Mouse (Mus musculus) thymus, postnatal 0 days (tissue): ENCODE results near the gene Gaa. TPM values are rescaled to one million over a fixed set of nuclear protein-coding genes. Genes with fewer than 3 reads are reported as not detected.
A peak's percentile ranks its signal among the peaks of the same experiment; 100 is the strongest.
"Not testable (repeated sequence)": the region's sequence is repeated elsewhere in the genome, so short reads cannot be mapped to it uniquely, and the experiment has no call there.

Experiments
- DNase-seq: peaks from one replicate; pipeline ENCODE4 v3.0.0-alpha.2; 2015; ENCODE audit warnings: low spot score
- polyA plus RNA-seq: library from polyadenylated mRNA; unstranded; fragments of >200 nt; fragmentation: Nextera tagmentation; extraction: Ambion mirVana; gene quantifications from 2 replicates; pipeline ENCODE4 v1.2.1, GENCODE M21; 2015

The Gaa gene
- polyA plus RNA-seq, 1 experiment from 2014 or later, result 25.6 TPM

DNA sequence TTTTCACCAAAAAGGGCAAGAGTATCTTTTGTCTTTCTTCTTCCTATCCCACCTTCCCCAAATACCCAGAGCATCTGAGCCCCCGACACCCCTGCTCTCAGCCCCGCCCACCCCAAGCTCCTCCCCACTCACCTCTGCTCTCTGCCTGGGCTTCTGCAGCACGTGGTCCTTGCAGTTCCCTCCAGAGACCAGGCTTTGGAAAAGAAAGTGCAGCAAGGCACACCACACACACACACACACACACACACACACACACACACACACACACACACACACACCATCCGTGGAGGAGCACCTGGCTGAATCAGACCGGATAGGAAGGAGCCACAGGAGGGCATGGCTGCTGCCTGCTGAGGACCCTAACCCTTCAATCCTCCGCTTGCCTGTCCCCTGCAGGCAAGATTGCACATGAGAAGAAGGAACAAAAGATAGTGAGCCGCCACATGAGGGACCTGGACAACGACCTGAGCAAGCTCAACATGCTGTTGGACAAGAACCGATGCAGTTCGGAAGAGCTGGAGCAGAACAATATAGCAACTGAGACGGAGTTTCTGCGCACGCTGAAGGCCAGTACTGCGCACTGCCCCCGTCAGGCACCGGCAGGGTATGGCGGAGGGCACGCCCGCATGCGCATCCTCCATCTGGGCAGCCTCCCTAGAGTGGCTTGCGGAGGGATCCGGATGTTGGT lies 14.7 kb upstream of the Gaa start:
- DNase-seq, result peak; percentile 78

DNA sequence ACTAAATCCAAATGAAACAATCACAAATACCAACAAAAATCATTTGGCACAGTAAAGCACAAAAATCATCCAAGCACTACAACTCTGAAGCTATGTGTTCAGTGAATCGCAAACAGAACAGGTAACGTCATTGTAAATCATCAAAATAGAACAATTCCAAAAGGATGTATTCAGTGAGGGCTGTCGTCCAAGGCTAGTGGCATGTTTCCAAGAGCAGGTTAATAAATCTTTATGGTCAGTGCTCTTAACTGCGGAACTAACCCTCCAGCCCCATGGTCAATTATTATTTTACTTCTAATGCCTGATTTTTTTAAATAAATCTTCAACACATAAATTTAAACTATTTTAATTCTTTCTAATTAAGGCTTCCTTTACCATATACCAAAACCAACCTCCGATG lies 11.1 kb upstream of the Gaa start:
- not testable (repeated sequence) for DNase-seq

DNA sequence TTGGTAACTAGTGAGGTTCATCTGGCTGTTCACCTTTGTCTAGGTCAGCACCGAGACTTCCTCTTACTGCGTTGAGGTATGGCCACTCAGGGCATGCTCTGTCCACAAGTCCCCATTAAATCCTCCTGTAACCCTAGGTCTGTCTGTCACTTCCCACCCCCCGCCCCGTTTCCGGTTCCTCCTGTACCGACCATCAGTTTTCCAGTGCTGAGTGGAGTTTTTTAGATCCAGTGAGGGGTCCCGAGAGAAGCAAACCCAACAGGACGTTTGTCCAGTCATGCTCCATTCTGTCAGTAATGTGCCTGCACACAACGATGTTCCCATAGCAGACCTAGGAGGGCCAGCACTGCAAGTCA lies 9.5 kb upstream of the Gaa start:
- DNase-seq, result no peak

DNA sequence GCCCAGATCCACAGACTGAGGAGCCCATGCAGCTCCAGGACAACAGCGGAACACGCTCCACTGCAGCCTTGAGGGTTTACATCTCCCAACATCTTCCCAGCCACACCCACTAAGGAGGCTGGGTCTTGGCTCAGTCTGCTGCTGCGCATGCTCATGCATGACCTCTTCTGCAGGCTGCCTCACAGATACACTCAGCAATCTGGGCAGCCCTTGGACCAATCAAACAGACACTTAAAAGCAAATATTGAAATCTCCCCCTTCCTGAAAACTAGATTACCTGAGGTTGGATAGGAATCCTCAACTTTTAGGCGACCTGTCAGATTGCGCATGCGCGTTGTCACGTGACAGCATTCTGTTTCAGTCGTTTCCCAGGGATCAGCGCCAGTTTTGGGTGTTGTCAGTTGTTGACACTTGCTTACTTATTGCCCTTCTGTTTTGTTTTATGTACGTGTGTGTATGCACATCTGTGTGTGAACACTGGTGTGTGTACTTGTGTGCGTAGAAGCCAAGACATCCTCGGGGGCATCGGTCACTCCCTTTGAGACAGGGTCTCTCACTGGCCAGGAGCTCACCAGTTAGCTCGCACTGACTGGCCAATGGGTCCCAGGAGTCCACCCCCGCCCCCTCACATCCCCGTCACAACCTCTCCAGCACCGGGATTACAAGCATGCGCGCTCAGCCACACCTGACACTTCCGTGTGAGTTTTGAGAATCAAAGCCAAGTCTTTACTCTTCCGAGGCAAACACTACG lies 8.9 kb upstream of the Gaa start:
- DNase-seq, result peak; percentile 39

DNA sequence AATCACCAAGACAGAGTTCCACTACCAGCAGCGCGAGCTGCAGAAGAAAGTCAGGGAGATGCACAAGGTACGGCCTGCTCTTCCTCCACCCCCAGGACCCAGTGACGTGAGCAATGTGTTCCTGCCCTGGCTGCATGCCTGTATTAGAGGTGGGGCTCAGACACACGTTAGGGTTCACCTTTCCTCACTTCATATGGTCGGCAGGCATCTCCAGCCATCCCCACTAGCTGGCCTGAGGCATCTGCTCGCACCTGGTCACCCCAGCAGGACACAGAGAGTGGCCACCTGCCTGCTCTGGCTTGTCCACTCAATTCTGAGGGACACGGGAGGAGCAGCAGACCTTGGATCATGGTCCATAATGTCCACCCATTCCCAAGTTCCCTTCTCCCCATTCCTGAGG lies 7.7 kb upstream of the Gaa start:
- no peak for DNase-seq

DNA sequence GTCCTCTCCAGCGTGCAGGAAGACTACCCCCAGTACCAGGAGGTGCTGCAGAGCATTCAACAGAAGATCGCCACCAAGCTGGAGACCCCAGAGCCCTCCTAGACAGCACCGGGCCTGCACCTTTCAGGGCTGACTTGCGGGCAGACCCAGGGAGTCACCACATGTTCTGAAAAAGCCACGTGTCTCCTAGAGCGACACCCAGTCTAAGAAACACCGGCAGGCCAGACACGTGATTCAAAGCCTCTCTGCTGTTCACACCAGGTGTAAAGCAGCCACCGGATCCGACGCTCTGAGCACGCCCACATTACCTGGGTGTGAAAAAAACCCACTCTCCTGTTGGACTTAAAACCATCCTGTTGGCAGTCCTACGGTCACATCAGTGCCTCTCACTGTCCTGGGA lies 3.3 kb upstream of the Gaa start:
- no peak for DNase-seq

DNA sequence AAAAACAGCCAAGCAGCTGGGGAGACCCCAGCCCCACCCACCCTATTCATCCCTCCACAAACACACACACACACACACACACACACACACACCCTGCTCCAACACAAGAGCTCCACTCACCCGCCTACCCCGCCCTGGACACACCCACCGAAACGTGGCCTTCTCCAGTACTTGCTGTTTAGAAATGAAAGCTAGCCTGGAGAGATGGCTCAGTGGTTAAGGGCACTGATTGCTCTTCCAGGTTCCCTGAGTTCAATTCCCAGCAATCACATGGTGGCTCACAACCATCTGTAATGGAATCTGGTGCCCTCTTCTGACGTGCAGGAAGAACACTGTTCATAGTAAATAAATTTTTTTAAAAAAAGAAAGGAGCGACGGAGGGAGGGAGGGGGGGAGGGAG lies 1.9 kb upstream of the Gaa start:
- no peak for DNase-seq

DNA sequence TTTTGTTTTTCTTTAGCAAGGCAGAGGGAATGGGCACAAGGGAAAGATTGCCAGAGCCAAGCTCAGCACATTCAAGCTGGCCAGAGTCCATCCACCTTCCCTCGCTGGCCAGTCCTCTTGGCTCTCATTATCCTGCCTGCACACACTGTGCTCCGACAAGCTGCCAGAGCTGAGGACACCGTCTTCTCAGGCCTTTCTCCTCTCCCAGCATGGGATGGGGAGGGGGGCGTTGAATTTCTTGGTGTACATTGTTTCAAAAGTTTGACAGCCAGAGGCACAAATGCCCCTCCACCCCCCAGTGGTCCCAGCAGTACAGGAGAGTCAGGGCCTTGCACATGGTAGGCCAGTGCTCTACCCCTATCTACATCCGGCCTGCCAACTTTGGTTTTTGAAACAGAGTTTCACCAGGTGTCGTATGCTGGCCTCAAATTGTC lies 429 bp upstream of the Gaa start:
- DNase-seq, result no peak

DNA sequence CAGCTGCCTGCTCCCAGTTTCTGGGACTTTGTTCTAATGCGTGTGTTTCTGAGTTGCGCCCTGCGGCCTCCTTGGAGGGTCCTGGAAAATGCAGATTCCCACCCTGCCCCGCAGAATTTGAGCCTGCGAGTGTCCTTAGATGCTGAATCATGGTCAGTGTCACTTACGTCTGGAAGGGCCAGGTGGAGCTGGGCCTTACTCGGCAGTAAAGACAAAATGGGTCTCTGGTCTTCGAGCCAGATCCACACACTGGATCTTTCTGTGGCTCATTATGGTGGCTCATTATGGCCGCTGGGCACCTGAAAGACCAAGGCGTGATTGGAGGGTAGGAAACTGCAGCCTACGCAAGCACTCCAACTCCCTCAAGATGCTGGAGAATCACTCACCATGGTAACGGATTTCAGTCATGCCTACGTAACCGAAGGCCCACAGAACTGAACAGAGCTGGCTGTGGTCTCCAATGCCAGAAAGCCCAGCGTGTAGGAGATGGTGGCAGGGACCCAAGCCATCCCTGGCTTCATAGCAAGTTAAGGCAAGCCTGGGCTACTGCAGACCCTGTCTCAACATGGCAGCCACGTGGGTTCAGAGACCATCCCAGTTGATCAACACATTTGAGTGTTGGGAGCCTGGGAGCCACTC lies 989 bp downstream of the Gaa start:
- DNase-seq, result no peak

DNA sequence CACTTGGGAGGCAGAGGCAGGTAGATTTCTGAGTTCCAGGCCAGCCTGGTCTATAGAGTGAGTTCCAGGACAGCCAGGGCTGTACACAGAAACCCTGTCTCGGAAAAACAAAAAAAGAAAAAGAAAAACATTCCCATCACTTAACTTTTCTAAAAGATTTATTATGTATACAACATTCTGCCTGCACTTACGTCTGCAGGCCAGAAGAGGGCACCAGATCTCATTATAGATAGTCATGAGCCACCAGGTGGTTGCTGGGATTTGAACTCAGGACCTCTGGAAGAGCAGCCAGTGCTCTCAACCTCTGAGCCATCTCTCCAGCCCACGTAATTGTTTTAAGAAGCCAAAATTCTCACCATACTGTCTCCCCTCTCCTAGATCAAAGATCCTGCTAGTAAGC lies 4.8 kb downstream of the Gaa start:
- DNase-seq, result not testable (repeated sequence)

DNA sequence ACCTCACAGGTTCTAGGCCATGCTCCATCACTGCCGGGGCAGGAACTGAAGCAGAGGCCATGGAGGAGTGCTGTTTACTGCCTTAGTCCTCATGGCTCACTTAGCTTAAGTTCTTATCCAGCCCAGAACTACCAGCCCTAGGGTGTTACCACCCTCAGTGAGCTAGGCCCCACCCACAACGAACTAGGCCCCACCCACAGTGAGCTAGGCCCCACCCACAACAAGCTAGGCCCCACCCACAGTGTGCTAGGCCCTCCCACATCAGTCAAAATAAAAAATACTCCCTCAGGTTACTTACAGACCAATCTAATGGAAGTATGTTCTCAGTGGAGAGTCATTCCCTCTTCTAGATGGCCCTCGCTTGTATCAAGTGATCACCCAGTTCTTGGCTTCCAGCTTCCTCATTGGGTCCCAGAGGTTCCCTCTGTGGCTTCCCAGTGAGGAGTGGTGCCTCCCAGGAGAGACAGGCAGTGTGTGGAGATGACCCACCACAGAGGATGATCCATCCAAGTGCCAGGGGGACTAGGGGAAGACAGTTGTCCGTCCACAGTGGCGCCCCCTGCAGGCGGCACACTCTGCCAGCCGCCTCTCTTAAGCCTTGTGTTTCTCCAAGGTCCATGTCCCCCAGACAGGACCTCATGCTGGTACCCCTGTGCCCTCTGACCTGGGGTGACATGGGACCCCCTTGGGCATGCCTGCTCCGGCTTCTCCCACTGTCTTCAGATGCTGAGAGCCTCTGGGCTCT lies 5.7 kb downstream of the Gaa start:
- no peak for DNase-seq

DNA sequence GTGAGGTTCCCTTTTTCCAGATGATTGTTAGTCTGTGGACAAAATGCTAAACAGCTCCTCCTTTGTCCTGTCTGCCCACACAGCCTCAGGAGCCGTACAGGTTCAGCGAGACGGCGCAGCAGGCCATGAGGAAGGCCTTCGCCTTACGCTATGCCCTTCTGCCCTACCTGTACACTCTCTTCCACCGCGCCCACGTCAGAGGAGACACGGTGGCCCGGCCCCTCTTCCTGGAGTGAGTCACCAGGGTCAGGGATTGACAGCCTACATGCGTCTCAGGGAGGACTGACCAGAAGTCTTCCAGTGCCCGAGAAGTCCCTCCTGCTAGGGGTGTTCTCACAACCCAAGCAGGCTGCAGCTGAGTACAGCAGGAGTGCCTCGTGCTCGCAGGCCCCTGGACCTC lies 13.3 kb downstream of the Gaa start:
- no peak for DNase-seq

DNA sequence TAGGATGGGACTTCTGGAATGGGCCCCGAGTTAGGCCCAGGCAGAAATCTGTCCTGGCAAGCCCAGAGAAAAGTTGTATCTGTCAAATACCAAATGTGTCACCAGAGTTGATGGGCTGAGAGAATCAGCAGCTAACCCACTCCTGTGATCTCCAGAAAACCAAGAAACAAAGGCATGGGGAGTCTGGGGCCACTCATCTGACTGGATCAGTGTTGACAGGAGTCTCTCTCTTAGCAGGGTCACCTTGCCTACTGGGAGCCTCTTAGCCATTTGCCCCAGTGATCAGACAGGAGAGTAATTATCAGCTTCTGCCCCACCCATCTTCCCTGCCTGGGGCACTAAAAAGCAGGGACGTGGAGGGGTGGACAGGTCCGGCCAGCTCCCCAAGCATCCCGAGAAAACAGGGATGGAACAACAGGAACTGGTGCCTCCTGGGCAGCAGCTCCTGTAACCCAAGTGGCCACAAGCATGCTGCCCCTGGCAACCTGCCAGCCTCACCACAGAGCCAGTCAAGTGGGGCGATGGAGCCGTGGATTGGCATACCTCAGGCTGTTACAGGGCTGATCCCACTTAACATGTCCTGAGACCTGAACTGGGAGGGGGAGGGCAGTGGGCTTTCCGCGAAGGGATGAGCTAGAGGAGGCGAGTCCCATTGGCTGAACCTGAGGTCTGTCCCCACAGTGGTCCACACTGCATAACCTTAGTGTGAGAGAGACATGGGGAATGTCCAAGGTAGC lies 18.3 kb downstream of the Gaa start:
- no peak for DNase-seq

DNA sequence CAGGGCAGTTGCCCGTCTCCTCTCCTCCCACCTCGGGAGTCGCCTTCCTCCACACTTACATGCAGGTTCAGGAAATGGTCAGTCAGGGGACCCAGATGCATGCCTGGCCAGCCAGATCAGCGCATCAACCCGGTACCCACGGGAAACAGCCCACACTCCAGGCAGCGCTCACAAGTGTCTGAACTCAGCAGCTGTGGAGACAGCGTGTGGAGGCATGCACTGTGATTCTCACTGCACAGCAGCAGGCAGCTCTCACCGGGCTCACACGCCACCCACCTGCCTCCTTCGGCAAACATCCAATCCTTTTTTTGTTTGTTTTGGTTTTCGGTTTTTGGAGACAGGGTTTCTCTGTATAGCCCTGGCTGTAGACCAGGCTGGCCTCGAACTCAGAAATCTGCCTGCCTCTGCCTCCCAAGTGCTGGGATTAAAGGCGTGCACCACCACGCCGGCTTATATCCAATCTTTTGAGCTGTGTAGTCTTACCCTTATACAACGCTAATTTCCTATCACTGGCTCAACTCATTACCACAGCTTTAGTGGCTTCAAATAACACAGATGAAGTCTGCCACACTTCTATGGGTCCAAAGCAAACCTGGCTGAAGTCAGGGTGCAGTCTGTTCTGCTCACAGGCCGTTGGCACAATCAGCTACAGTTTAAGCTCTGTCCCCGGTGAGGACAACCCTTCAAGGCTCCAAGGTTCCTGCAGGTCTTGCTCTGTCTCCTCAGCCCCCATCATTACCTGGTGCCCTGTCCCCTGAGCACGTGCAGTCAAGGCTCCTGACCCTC lies 19.7 kb downstream of the Gaa start:
- DNase-seq, result no peak

DNA sequence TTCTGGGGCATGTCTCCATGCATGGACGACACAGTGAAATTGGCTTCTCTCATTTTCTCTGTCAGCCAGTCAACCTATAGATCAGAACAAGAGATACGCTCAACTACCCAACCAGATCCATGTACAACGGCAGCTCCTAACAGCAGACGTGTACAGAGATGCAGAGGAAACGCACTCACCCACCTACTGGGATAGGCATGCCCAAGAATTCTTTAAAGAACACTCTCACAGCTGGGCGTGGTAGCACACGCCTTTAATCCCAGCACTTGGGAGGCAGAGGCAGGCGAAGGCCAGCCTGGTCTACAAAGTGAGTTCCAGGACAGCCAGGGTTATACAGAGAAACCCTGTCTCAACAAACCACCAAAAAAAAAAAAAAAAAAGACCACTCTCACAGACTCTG lies 25.2 kb downstream of the Gaa start:
- not testable (repeated sequence) for DNase-seq

DNA sequence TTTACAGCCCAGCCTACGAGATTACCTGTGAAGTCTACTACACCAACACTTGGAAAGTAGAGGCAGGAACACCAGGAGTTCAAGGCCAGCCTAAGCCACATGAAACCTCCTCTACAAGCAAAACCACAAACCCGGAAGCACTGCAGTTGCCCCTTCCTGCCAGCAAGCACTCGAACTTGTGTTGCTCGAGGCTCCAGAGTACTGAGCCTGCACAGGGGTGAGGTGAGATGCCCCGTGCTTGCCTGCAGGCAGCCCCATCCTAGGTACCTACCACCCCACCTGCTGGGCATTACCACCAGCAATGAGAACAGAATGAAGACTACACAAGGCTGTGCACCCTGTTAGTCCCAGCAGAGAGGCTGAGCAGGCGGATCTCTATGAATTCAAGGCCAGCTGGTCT lies 30.3 kb downstream of the Gaa start:
- peak; percentile 40 for DNase-seq

DNA sequence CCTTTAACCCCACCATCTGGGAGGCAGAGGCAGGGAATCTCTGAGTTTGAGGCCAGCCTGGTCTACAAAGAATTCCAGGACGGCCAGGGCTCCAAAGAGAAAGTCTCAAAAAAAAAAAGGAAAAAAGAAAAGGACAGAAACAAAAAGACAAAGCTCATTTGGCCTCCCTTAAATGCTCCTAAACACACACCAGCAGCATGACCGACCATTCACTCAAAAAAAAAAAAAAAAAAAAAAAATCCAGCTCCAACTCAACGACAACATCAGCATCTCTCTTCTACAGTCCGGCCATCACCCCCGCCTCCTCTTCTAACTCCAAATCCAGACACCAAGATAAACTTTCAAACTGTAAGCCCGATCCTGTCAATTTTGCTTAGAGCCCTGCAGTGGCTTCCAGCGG lies 31.2 kb downstream of the Gaa start:
- no peak for DNase-seq

DNA sequence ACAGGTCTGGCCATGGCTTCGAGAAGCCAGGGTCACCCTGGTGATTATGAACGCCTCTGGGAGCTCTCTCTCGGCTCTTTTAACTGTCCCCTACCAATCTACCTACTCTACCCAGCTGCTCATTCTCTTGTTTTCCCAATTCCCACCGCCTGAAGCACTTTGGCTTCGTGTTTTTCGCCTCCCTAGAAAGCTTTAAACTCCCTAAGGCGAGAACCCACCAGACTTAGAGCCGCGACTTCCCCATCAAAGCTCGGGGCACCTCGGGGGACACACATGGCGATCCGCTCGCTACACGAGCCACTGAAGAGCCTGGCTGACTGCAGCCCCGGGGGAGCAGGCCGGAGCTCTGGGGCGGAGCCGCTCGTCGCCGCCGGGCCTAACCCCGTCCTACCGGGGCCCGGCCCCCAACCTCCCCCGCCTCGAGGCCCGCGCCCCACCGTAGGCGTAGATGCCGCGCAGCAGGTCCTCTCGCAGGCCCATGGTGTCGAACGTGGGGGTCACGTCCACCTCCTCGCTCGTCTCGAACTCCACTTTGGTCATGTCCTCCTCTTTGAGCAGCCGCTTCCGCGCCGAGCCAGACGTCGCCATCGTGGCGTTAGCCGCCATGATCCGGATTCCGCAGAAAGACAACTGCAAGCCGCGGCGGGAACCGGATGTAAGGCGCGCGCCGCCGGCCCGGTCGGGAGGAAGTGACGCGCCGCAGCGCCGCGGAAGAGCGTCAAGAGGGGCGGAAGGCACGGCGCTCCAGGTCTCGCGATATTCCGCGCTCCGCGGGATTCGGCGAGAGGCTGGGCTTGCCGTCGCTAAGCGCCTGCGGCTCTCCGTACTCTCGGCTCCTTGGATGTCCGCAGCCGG lies 31.9 kb downstream of the Gaa start, which contains the start of gene Eif4a3:
Eif4a3 (minus strand) TSS at position 699 of the 855 bp plus-strand sequence.
- peak; percentile 99 for DNase-seq

DNA sequence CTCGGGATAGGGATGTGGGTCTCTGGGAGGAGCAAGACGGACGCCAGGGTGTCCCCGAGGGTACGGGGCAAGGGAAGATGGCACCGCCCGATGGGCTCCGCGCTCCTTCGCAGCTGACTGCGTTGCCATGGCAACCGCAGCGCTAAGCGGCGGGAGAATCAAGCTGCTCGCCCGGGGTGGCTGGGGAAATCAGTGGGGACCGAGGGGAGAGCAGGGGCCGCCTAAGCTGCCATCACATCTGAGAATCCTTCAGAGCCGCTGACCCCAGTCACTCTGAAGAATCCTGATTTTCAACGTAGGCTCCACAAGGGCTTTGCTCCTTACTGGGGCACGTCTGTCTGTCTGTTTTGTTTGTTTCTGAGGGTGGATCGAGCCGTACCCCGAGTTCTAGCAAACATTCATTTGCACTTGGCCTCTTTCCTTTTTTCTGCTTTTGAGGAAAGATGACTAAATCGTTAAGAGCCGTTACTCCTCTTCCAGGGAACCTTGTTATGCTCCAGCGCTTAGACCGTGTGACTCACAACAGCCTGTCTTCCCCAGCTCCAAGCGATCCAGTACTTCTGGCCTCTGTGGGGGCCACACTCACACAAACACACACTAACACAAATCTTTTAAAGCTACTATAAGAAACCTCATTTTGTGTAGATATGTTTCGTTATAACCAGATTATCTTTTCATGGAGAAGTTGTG lies 32.7 kb downstream of the Gaa start:
- no peak for DNase-seq
